In the genomic region with DNA sequence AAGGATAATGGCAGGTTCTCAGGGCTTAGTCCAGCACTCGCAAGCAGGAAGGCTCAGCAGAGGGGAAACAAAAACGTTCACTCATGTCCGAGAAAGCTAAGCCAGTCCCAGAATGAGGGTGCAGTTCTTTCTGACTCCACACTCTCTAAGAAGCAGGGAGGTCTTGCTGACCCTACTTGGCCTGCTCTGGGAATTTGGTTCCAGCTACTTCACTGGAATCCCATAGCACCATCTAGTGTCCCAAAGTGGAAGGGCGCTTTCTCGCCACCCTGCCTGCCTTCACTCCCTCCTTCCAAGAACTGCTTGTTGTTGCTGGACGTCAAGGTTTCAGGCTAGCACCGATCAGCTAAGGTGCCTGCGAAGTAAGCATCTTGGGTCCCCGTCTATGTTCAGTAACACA, we compare ENCODE assay signal across 8 mouse cellular contexts. TPM values are rescaled to one million over a fixed set of nuclear protein-coding genes. Genes with fewer than 3 reads are reported as not detected.
DNase-seq lines count a peak whose midpoint lies in the region; TF ChIP-seq lines count a peak whose summit lies in the region.

No protein-coding gene starts in this region.

- peak; percentile 86 for TF ChIP-seq CTCF in lung, adult 2 months (IDR thresholded peaks at IDR 0.05; ENCODE audit: insufficient read depth, low read length)

- WGBS in lung, adult 2 months, result 33% methylated on average over 9 of the region's 9 CpGs

- H3K4me3 ChIP-seq in lung, adult 2 months (replicated peaks; ENCODE audit: extremely low read depth, low read depth, low read length), result no peak overlapping the region

- peak; percentile 72 for DNase-seq in CD4-positive, CD25-positive, alpha-beta regulatory T cell, adult 2 months (ENCODE audit: low read depth, low spot score)
- DNase-seq in adrenal gland, adult (ENCODE audit: inconsistent age in 2 of 2, low spot score in 1 of 2), result peak; percentile 58 to 86
- peak; percentile 77 for DNase-seq in embryo, embryonic 11 days
- peak; percentile 43 to 64 for DNase-seq in heart, adult 9 months (ENCODE audit: low spot score in 2 of 2)
- DNase-seq in kidney, postnatal 4 days, result peak; percentile 83 to 87
- peak; percentile 62 for DNase-seq in lung, adult 2 months
- DNase-seq in ovary, postnatal 10 days (ENCODE audit: low spot score), result peak; percentile 44
- DNase-seq in urinary bladder, postnatal 10 days (ENCODE audit: low spot score), result peak; percentile 25

- peaks cover 16% of the 10 kb centered on the region for H3K4me1 ChIP-seq in lung, adult 2 months (ENCODE audit: control insufficient read depth, insufficient read depth, low read length)

- no peak for TF ChIP-seq POLR2A in lung, adult 2 months (IDR thresholded peaks at IDR 0.05; ENCODE audit: borderline replicate concordance, extremely low read depth, low read depth, low read length)

RNA-seq across cellular contexts. Expression of gene Rtl5, which starts 5.0 kb away (rescaled TPM):
- polyA plus RNA-seq in lung, adult 2 months (2012; rRNA removed), result 5.3 and 6.8 TPM in 2 replicates

RNA-seq across cellular contexts. Expression of gene Pin4, which starts 53.1 kb away (rescaled TPM):
- 0.96 and 1.1 TPM in 2 replicates for polyA plus RNA-seq in lung, adult 2 months (2012; rRNA removed)

Comparison
In these comparisons a context has a peak if more than half of its experiments do, and no peak if none do; other contexts are left out.
1. DNase-seq: peak in every context shown above with its lines; median percentile 85 in kidney, postnatal 4 days; 77 in embryo, embryonic 11 days; 72 in CD4-positive, CD25-positive, alpha-beta regulatory T cell, adult 2 months; 72 in adrenal gland, adult; 62 in lung, adult 2 months; 54 in heart, adult 9 months; 44 in ovary, postnatal 10 days; 25 in urinary bladder, postnatal 10 days.